Mouse (Mus musculus): Measurements from ENCODE around the gene Cmtm5. TPM values are rescaled to one million over a fixed set of nuclear protein-coding genes. Genes with fewer than 3 reads are reported as not detected.

The Cmtm5 gene
- total RNA-seq (2021): under 1 TPM in 1 of 2 experiments, not detected in 1; 0.44 TPM
- long read RNA-seq, experiment 1: 0 reads
- long read RNA-seq, experiment 2: 0 reads

- peak in 1 of 2 experiments; percentile 7 for DNase-seq
Measured at GRCm38 (mm10) chr14:54935904-54936830, at the start of gene Cmtm5. Gene Cmtm5 (plus strand): TSS chr14:54936261.

DNA sequence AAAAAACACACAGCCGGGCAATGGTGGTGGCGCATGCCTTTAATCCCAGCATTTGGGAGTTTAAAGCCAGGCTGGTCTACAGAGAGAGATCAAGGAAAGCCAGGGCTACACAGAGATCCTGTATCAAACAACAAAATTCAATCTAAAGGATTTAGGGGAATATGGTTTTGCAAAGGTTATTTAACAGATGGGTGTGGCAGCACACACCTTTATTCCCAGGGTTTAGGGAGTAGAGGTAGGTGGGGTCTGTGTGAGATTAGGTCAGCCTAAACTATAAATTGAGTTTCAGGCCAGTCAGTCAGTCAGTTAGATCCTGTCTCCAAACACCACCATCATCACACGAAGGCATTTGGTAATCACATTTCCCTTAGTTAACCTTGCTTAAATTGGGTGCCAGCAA is 43.9 kb upstream of the Cmtm5 start, which contains the start of gene Pabpn1:
Gene Pabpn1 (plus strand): TSS at position 301 of the 400 bp plus-strand sequence.
- DNase-seq: no peak

DNA sequence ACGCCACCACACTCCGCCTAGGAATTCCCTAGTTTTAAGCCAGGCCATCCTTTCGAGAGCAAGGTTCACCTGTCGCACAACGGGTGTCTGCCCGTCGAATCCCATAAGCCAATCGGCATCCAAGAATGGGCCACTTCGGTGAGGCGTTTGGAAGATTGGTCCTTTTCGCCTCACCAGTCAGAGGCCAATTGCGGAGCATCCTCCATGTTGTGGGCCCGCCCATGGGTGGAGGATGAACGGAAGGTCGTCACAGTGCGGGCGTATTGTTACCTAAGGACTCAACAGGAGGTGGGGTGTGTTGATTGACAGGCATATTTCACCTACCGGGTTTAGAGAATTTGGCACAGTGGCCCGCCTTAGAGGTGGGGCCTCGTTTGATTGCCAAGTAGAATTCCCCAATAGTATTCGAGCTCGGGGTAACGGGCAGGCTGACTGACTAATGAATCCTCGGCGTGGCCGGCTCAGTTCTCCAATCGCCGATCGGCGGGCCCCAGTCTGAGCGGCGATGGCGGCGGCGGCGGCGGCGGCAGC is 42.3 kb upstream of the Cmtm5 start:
- DNase-seq: peak; percentile 99

DNA sequence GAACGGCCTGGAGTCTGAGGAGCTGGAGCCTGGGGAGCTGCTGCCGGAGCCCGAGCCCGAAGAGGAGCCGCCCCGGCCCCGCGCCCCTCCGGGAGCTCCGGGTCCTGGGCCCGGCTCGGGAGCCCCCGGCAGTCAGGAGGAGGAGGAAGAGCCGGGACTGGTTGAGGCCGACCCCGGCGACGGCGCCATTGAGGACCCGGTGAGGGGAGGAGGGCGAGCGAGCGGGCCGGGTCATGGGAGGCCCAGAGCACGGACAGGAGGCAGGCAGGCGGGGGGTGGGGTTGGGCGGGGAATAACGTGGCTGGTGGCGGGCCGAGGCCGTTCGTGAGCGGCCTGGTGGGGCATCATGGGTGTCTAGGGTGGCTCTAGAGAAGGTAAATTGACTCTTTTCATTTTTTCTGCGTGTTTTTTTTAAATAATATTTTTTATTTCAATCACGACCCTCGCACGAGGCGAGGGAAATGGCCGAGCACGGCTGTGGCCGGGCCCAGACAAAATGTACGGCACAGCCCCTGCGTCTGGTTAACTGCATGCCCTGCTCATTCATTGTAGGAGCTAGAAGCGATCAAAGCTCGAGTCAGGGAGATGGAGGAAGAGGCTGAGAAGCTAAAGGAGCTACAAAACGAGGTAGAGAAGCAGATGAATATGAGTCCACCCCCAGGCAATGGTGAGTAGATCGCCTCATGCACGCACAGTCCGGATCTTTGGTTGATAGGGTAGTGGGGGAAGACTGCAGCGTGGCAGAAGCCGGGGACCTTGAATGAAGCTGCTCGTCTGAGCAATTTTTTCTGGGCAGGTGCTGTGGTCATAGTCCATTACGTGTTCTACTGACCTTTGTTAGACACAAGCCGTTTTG is 41.5 kb upstream of the Cmtm5 start:
- DNase-seq: peak; percentile 75 to 79

- no peak for DNase-seq
Measured at GRCm38 (mm10) chr14:54897445-54897844, 38.6 kb upstream of the Cmtm5 start.

DNA sequence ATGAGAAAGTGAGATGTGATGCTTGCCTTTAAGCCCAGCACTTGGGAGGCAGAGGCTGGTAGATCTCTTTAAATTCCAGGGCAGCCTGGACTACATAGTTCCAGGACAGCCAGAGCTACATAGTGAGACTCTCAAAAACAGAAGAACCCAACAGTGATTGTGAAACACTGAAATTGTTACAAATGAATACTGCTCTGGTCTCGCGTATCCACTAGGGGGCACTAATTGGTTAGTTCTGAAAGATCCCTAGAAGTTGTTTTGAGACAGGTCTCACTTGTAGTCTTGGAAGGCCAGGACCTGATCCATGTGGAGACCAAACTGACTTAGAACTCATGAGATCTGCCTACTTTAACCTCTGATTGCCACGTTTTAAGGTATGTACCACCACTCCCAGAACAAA is 35.7 kb upstream of the Cmtm5 start:
- DNase-seq: peak; percentile 77 to 87

GRCm38 (mm10) chr14:54903641-54904040 is 32.4 kb upstream of the Cmtm5 start:
- no peak for DNase-seq

- DNase-seq: no peak
Measured at GRCm38 (mm10) chr14:54908682-54909081, 27.4 kb upstream of the Cmtm5 start.

GRCm38 (mm10) chr14:54912109-54912850 is 23.8 kb upstream of the Cmtm5 start:
- DNase-seq: no peak

- DNase-seq: peak; percentile 78 to 82
Measured at GRCm38 (mm10) chr14:54912886-54913285, 23.2 kb upstream of the Cmtm5 start, which contains the start of gene Slc22a17. Gene Slc22a17 (minus strand): TSS chr14:54913132.

GRCm38 (mm10) chr14:54913343-54913742 is 22.7 kb upstream of the Cmtm5 start:
- DNase-seq: no peak

GRCm38 (mm10) chr14:54920076-54920685 is 15.9 kb upstream of the Cmtm5 start:
- no peak for DNase-seq

GRCm38 (mm10) chr14:54924641-54925348 is 11.3 kb upstream of the Cmtm5 start:
- peak; percentile 77 to 85 for DNase-seq

- DNase-seq: peak; percentile 69 to 72
Measured at GRCm38 (mm10) chr14:54925349-54926342, 10.4 kb upstream of the Cmtm5 start, which contains the start of gene Efs. Gene Efs (minus strand): TSS chr14:54926126.

DNA sequence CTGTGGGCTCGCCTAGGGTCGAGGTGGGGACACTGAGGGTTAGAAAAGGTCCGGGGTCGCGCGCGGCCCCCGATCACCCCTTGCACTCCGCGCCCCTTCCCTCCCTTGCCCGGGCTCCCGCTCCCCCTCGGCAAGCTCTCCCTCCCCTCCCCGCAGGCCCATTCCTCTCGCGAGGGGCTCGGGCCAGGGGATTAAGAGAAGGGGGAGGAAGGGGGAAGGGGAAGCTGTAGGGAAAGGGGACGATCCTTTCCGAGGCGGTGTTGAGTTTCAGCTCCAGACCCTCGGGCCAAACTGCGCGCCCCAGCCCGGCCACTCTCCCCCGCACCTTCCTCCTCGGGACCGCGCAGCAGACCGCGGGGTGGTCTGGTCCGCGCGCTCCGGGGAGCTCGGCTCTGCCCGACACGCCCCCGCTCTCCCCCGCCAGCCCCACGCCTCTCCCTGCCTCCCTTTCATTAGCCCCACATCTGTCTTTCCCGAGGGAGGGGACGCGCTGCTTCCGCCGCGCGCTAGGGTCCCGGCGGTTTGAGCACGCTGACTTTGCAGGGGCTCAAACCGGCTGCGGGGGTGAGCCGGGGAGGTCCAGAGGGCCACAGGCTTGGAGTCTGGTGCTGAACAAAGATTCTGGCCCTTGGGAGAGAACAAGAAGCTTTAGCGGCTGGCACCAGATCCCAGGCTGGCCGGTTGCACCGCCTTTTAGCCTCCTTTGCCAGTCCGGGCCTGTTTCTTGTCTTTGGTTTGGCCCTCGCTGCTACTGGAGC is 9.5 kb upstream of the Cmtm5 start:
- DNase-seq: peak; percentile 73 to 75

DNA sequence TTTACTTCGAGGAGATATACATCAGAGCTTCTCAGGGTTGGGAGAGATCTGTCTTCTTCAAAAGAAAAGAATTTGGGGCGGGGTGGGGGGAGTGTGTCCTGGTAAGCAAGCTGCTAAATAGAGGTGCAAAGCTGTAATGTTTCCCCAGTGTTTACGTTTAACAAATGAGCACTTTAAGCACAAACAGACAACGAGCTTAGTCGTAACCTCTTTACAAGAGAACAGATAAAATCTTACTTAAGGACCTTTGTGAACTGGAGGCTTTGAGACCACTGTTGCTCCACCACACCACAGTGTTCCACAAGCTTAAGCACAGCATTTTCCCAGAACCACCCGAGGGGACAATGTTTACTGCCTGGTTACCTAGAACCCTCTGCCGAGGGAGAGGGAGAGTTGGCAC is 8.8 kb upstream of the Cmtm5 start:
- no peak for DNase-seq

DNA sequence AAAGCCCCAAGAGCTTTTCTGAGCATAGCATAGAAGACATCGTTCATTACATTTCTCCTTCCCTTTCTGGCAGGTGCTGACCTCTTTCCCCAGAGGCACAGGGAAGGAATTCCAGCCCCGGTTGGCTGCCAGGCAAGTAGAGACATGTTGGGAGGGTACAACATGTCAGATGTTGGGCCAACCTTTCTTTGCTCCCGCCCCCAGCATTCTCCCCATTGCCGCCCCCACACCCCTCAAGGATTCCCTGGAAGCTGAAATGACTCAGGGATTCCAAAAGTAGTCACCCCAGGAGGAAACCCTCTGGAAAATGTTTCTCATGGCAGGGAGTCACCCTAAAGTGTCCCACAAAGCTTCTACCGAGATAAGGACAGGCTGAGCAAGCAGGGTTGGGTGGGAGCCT is 6.3 kb upstream of the Cmtm5 start:
- peak in 1 of 2 experiments; percentile 10 for DNase-seq

GRCm38 (mm10) chr14:54930431-54930830 is 5.6 kb upstream of the Cmtm5 start:
- DNase-seq: peak in 1 of 2 experiments; percentile 10
